In genomic region chr3:116298003-116298402, GRCm38 (mm10) we compare ENCODE assay signal across 23 mouse cellular contexts. TPM values are rescaled to one million over a fixed set of nuclear protein-coding genes. Genes with fewer than 3 reads are reported as not detected.
DNase-seq lines count a peak whose midpoint lies in the region; ATAC-seq and TF ChIP-seq lines count a peak whose summit lies in the region.
"Had no signal": no experiment of that assay in that cellular context is flagged by ENCODE, and none has a peak within 500 bp of the region (broad histone marks: within the 10 kb centered on the region; RNA-seq: fewer than 3 reads in every experiment).

No protein-coding gene starts in this region.

- H3K9me3 ChIP-seq in heart, embryonic 12.5 days (replicated peaks): no peaks in the 10 kb centered on the region
- no peaks in the 10 kb centered on the region for H3K9me3 ChIP-seq in lung, embryonic 14.5 days (ENCODE audit: low read depth, low read length)
- H3K9me3 ChIP-seq: embryonic facial prominence, embryonic 13.5 days; G1E; hindbrain, embryonic 15.5 days; midbrain, embryonic 15.5 days had no signal

- no peak overlapping the region for H3K27ac ChIP-seq in heart, embryonic 12.5 days (ENCODE audit: poor library complexity, severe bottlenecking)
- H3K27ac ChIP-seq in lung, embryonic 14.5 days (ENCODE audit: low read depth): peak overlapping the region; percentile 27; the same call in 1 of the 2 replicates
- H3K27ac ChIP-seq: embryonic facial prominence, embryonic 13.5 days; hindbrain, embryonic 15.5 days; midbrain, embryonic 15.5 days had no signal

- WGBS in heart, embryonic 12.5 days: 85% methylated on average over 8 of the region's 8 CpGs
- 82% methylated on average over 8 of the region's 8 CpGs for WGBS in lung, embryonic 14.5 days
- 81% methylated on average over 8 of the region's 8 CpGs for WGBS in lung, adult 2 months

- H3K4me1 ChIP-seq in heart, embryonic 12.5 days (replicated peaks): no peaks in the 10 kb centered on the region
- H3K4me1 ChIP-seq in lung, embryonic 14.5 days (ENCODE audit: insufficient read depth): no peaks in the 10 kb centered on the region
- H3K4me1 ChIP-seq in lung, adult 2 months (ENCODE audit: control insufficient read depth, insufficient read depth, low read length): peaks cover 2% of the 10 kb centered on the region; the same call in 1 of the 2 replicates
- H3K4me1 ChIP-seq: hindbrain, embryonic 15.5 days; midbrain, embryonic 15.5 days had no signal

- no peaks in the 10 kb centered on the region for H3K27me3 ChIP-seq in heart, embryonic 12.5 days (replicated peaks)
- H3K27me3 ChIP-seq in lung, embryonic 14.5 days (ENCODE audit: insufficient read depth, low read length): no peaks in the 10 kb centered on the region
- H3K27me3 ChIP-seq: embryonic facial prominence, embryonic 13.5 days; hindbrain, embryonic 15.5 days; midbrain, embryonic 15.5 days had no signal

- TF ChIP-seq POLR2A in lung, adult 2 months (IDR thresholded peaks at IDR 0.05; ENCODE audit: borderline replicate concordance, extremely low read depth, low read depth, low read length): no peak

- H3K36me3 ChIP-seq in heart, embryonic 12.5 days: peaks cover 46% of the 10 kb centered on the region
- H3K36me3 ChIP-seq in lung, embryonic 14.5 days (ENCODE audit: insufficient read depth): peaks cover 22% of the 10 kb centered on the region
- H3K36me3 ChIP-seq: midbrain, embryonic 15.5 days had no signal

- TF ChIP-seq CTCF in lung, embryonic 14.5 days (IDR thresholded peaks at IDR 0.05; ENCODE audit: low read depth): no peak
- no peak for TF ChIP-seq CTCF in lung, adult 2 months (IDR thresholded peaks at IDR 0.05; ENCODE audit: insufficient read depth, low read length)

- H3K9ac ChIP-seq in heart, embryonic 12.5 days: no peak overlapping the region
- H3K9ac ChIP-seq in lung, embryonic 14.5 days: no peak overlapping the region
- H3K9ac ChIP-seq: embryonic facial prominence, embryonic 13.5 days; hindbrain, embryonic 15.5 days; midbrain, embryonic 15.5 days had no signal

- no peak overlapping the region for H3K4me3 ChIP-seq in heart, embryonic 12.5 days
- no peak overlapping the region for H3K4me3 ChIP-seq in lung, embryonic 14.5 days (ENCODE audit: low read depth, low read length)
- H3K4me3 ChIP-seq in lung, adult 2 months (replicated peaks; ENCODE audit: extremely low read depth, low read depth, low read length): no peak overlapping the region
- H3K4me3 ChIP-seq: embryonic facial prominence, embryonic 13.5 days; hindbrain, embryonic 15.5 days; midbrain, embryonic 15.5 days; myocyte had no signal

- DNase-seq in heart, adult 11 months: peak; percentile 73
- DNase-seq in lung, embryonic 14.5 days: no peak
- DNase-seq in lung, adult 2 months: no peak
- DNase-seq in urinary bladder, postnatal 14 days (ENCODE audit: low spot score): peak; percentile 37
- no peak for DNase-seq in urinary bladder, adult 2 months (ENCODE audit: low spot score)
- DNase-seq in thymus, adult 18-20 months: no peak
- no peak for DNase-seq in ovary, adult 18-20 months (ENCODE audit: low spot score)
- DNase-seq: adrenal gland, postnatal 14 days; cerebellum, adult 11 months; cerebellum, postnatal 14 days; heart, postnatal 4 days; spleen, adult 18-20 months; thymus, postnatal 14 days had no signal

- no peak overlapping the region for H3K4me2 ChIP-seq in heart, embryonic 12.5 days
- no peak overlapping the region for H3K4me2 ChIP-seq in lung, embryonic 14.5 days
- H3K4me2 ChIP-seq: embryonic facial prominence, embryonic 13.5 days; hindbrain, embryonic 15.5 days; midbrain, embryonic 15.5 days had no signal

- no peak for ATAC-seq in heart, embryonic 12.5 days (ENCODE audit: insufficient number of reproducible peaks, low FRiP score)
- ATAC-seq in lung, embryonic 14.5 days (ENCODE audit: insufficient read depth): no peak
- ATAC-seq: activated CD4-positive, CD25-positive, alpha-beta regulatory T cell, adult 4 months; forebrain, embryonic 16.5 days; intestine, embryonic 16.5 days; midbrain, embryonic 15.5 days had no signal

RNA-seq across cellular contexts. Expression of gene Gpr88, which starts 44.7 kb away (rescaled TPM):
- 1.1 TPM in 1 of 2 replicates, not detected in the other for polyA plus RNA-seq in heart, embryonic 12.5 days (2016; fragmentation: Nextera tagmentation; extraction: Ambion mirVana)
- 1.3 and 1.7 TPM in 2 replicates for polyA plus RNA-seq in lung, embryonic 14.5 days (2014; fragmentation: Nextera tagmentation; extraction: Ambion mirVana)
- 1.9 and 3.6 TPM in 2 replicates for polyA plus RNA-seq in lung, adult 2 months (2012; rRNA removed)
- polyA plus RNA-seq in urinary bladder, adult 2 months (2012; rRNA removed): 1.1 and 1.2 TPM in 2 replicates
- polyA plus RNA-seq: activated CD4-positive, CD25-positive, alpha-beta regulatory T cell, adult 4 months; G1E; liver, adult 2 months; myocyte had no signal

Comparison
In these comparisons a context has a peak if more than half of its experiments do, and no peak if none do; other contexts are left out.
1. DNase-seq: peak in heart, adult 11 months (single experiment) and urinary bladder, postnatal 14 days (single experiment); none in lung, embryonic 14.5 days (single experiment), lung, adult 2 months (single experiment), urinary bladder, adult 2 months (single experiment), thymus, adult 18-20 months (0 of 2) and ovary, adult 18-20 months (single experiment).